Mouse (Mus musculus) small intestine, adult 2 months (tissue): ENCODE measurements around the gene E2f4.

ENCODE experiments used
- CTCF ChIP-seq: fragments of 200-500 bp; IDR thresholded peaks from 2 replicates; pipeline ENCODE4 v1.5.1; 2012; ENCODE audit warnings: low read depth, mild to moderate bottlenecking, control low read depth, inconsistent platforms, low read length, moderate library complexity, mixed read lengths; ENCODE audit not compliant: insufficient replicate concordance, insufficient read length; ENCODE audit errors: extremely low read depth
- POLR2A ChIP-seq: fragments of 200-500 bp; IDR thresholded peaks from 2 replicates; pipeline ENCODE4 v1.6.1; 2012; ENCODE audit warnings: low read depth, mild to moderate bottlenecking, control low read depth, inconsistent platforms, low read length, moderate library complexity

GRCm38 (mm10) chr8:105275840-105276239 lies 21.6 kb upstream of the E2f4 start, which contains the start of gene Nol3:
- TF ChIP-seq POLR2A (no peak), CTCF (no peak)
